Mouse (Mus musculus) liver, embryonic 14.5 days (tissue): Measurements from ENCODE around the gene Cyth1. TPM values are rescaled to one million over a fixed set of nuclear protein-coding genes. Genes with fewer than 3 reads are reported as not detected.

ENCODE experiments used
- ATAC-seq: fragments of 200-750 bp; cut with Nextera tagmentation; 2 replicates; pipeline ENCODE4 v1.8.0; 2017; ENCODE audit warnings: moderate number of reproducible peaks, mild to moderate bottlenecking, moderate library complexity; ENCODE audit not compliant: insufficient read depth
- DNase-seq, 3 experiments: peaks; one replicate each; pipeline ENCODE4 v3.0.0-alpha.2; 2012 to 2013; ENCODE audit warnings: low read depth in 3 of 3, low spot score in 3 of 3
- H3K27ac ChIP-seq: fragments of 300-500 bp; sonication (generic); 2 replicates; pipeline ENCODE4 v1.5.1; 2014; ENCODE audit warnings: moderate library complexity, mild to moderate bottlenecking, control low read depth, inconsistent platforms
- H3K27me3 ChIP-seq: fragments of 300-500 bp; sonication (generic); 2 replicates; pipeline ENCODE4 v1.6.1; 2014; ENCODE audit warnings: mild to moderate bottlenecking, low read length, moderate library complexity; ENCODE audit not compliant: control insufficient read depth, insufficient read depth
- H3K36me3 ChIP-seq: fragments of 300-500 bp; sonication (generic); replicated peaks from 2 replicates; pipeline ENCODE4 v1.6.1; 2014; ENCODE audit warnings: low read depth; ENCODE audit not compliant: control insufficient read depth, insufficient read depth
- H3K4me1 ChIP-seq, 2 experiments: fragments of 200-500 bp in 1 of 2; fragments of 300-500 bp in 1 of 2; sonication (generic) in 1 of 2; replicated peaks; 2 replicates each; pipeline ENCODE4 v1.6.1; 2012 to 2014; ENCODE audit warnings: antibody characterized with exemption in 1 of 2, inconsistent platforms in 1 of 2, low read length in 1 of 2; ENCODE audit not compliant: control insufficient read depth in 2 of 2, insufficient read depth in 2 of 2
- H3K4me2 ChIP-seq: fragments of 300-500 bp; sonication (generic); 2 replicates; pipeline ENCODE4 v1.6.1; 2014; ENCODE audit warnings: low read depth, mild to moderate bottlenecking, control low read depth, moderate library complexity
- H3K4me3 ChIP-seq, 2 experiments: fragments of 200-500 bp in 1 of 2; fragments of 300-500 bp in 1 of 2; sonication (generic) in 1 of 2; 2 replicates each; pipeline ENCODE4 v1.5.1; 2012 to 2014; ENCODE audit warnings: low read depth in 2 of 2, low read length in 2 of 2, mild to moderate bottlenecking in 2 of 2, control low read depth in 1 of 2, inconsistent platforms in 1 of 2, moderate library complexity in 1 of 2; ENCODE audit not compliant: insufficient read depth in 1 of 2
- H3K9ac ChIP-seq: fragments of 300-500 bp; sonication (generic); replicated peaks from 2 replicates; pipeline ENCODE4 v1.6.1; 2014; ENCODE audit warnings: mild to moderate bottlenecking, control low read depth, moderate library complexity
- H3K9me3 ChIP-seq: fragments of 300-500 bp; sonication (generic); 2 replicates; pipeline ENCODE4 v1.6.1; 2016; ENCODE audit warnings: low read length, mixed read lengths; ENCODE audit not compliant: control insufficient read depth
- CTCF ChIP-seq: IDR thresholded peaks from 2 replicates; pipeline ENCODE4 v1.5.1; 2016; ENCODE audit warnings: antibody characterized with exemption, low read depth, control low read depth
- EP300 ChIP-seq: IDR thresholded peaks from 2 replicates; pipeline ENCODE4 v1.6.1; 2016; ENCODE audit warnings: antibody characterized with exemption, low read depth
- WGBS: fragments of 180-500 bp; shearing (Covaris S2); extraction: QIAGEN DNeasy Blood & Tissue Kit; methylation state at CpG from one replicate; pipeline ENCODE4 v1.1.7; 2014; ENCODE audit not compliant: insufficient replicate concordance; 5-methylcytosine and 5-hydroxymethylcytosine counted together
- polyA plus RNA-seq, 2 experiments: library from polyadenylated mRNA; depleted of rRNA in 1 of 2; stranded (reverse) in 1 of 2; unstranded in 1 of 2; fragments of >200 nt; fragmentation: Nextera tagmentation in 1 of 2; extraction: Ambion mirVana in 1 of 2; gene quantifications; 2 replicates each; pipeline versions ENCODE4 v1.2.1 to v1.2.3; 2012 to 2014

The Cyth1 gene
- polyA plus RNA-seq, 2 experiments = 1.9 to 2.7 TPM

DNA sequence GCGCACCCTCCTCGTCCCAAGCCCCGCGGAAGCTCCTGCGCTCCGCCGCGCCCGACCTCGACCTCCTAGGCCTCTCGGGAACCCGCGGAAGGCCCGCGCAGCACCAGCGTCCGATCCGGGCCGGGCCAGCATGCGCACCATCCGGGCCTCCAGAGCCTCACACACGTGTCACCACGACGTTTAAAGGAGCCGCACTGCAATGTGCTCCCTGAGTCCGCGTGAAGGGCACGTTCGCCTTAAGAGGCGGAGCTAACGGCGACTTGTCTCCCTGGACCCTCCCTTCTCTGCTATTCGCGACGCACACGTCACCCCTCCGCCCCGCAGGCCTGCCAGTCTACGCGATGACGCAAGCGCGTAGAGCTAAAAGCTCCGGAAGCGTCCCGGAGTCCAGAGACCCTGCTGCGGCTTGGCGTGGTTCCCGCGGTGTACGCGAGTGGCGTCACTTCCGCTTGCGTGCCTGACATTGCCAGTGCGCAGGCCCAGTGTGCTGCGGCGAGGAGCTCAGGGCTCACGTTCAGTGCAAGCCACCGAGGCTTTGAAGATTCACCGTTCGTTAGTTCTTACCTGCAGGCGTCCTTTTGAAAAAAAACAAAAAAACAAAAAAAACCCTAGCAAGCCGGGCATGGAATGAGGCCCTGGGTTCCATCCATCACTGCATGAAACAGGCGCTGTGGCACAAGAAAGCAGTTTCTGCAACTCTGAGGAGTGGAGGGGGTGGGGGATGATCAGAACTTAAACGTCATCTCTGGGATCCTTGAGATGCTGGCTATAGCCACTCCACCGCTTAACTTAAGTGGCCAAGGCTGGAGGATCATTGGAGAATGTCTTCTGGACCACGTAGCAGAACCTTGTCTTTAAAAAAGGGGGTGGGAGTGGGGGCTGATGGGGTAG lies 41.9 kb upstream of the Cyth1 start, which contains the start of gene Usp36:
Usp36 (minus strand) TSS at position 246 of the 891 bp plus-strand sequence.
- Histone ChIP-seq H3K9me3 (no peaks in the 10 kb centered on the region), H3K4me2 (peak within 1 kb of the TSS; percentile 95), H3K27me3 (no peaks in the 10 kb centered on the region), H3K9ac (peak within 1 kb of the TSS; percentile 77), H3K36me3 (peaks cover 8% of the 10 kb centered on the region; the same call in 1 of the 2 replicates), H3K4me1 (peaks cover 7 to 12% of the 10 kb centered on the region in 2 experiments), H3K27ac (peak within 1 kb of the TSS; percentile 6; the same call in 1 of the 2 replicates), H3K4me3 (peak within 1 kb of the TSS; percentile 66 to 85)
- DNase-seq (peak; percentile 99), ATAC-seq (peak; percentile 98)
- 1% methylated on average over 68 of the region's 68 CpGs for WGBS
- no peak for TF ChIP-seq EP300
- TF ChIP-seq CTCF = no peak

DNA sequence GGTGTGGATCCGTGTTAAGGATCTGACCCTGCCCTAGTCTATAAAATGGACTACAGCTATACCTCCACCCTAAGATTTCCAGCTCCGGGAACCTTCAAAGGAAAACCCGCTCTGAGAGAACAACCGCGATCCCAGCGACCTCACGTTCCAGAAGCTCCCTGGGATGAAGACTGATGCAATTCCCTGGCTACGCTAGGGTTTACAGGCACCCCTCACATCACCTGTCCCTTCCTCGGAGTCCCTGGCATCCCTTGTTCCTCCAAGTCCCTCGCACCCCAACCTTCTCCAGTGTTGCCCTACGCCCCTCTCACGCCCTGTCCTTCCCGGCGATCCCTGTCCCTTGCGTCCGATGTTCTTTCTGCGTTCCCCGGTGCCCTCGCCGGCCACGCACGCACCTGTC lies 41.2 kb upstream of the Cyth1 start:
- H3K9me3 ChIP-seq = no peaks in the 10 kb centered on the region
- H3K27me3 ChIP-seq = no peaks in the 10 kb centered on the region
- peaks cover 7 to 12% of the 10 kb centered on the region in 2 experiments for H3K4me1 ChIP-seq
- peak overlapping the region; percentile 95 for H3K4me2 ChIP-seq
- peak overlapping the region; percentile 66 to 85 for H3K4me3 ChIP-seq
- DNase-seq (no peak), ATAC-seq (peak; percentile 4; the same call in 1 of the 2 replicates)
- H3K9ac ChIP-seq = peak overlapping the region; percentile 77
- H3K36me3 ChIP-seq = peaks cover 13% of the 10 kb centered on the region; the same call in 1 of the 2 replicates
- no peak for TF ChIP-seq EP300
- TF ChIP-seq CTCF = no peak
- peak overlapping the region; percentile 6; the same call in 1 of the 2 replicates for H3K27ac ChIP-seq
- WGBS = under 1% methylated on average over 22 of the region's 22 CpGs

DNA sequence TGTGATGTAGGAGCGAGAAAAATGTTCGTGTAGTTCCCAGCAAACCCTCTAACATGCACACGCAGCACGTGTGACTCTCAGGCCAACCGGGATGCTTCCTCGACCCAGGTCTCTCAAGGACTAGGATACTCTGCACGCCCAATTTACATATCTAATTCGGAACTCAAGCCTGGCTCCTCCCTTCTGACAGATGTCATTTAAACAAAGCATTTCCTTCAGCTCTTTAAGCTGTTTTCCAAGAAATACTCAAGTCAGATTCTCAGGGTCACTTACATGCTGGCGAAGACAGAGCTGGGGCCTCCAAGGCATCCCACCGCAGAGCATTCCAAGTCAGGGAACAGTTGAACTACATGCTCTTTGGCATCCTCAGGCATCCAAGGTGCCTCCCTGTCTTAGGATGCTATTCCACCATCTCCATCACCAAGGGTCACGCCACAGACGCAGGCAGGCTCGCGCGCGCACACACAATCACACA lies 40.7 kb upstream of the Cyth1 start:
- WGBS = under 1% methylated on average over 16 of the region's 16 CpGs

DNA sequence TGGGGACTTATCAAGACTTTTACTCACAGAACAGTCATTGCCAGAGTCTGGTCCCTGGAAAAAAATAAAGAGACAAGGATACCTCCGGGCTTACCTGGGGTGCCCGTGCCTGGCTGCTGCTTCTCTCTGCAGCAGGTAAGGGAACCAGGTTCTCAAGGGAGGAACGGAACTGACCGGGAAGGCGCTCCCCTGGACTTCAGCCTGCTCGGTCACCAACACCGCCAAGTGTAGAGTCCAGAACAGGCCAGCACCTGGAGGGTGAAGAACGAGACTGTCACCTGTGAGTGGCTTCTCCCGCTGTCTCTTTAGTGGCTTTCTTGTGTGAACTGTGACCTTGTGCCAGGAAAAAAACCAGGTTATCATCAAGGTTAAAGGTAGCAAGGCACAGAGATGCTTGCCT lies 39.2 kb upstream of the Cyth1 start:
- Histone ChIP-seq H3K4me2 (no peak overlapping the region), H3K36me3 (peaks cover 22% of the 10 kb centered on the region), H3K27me3 (no peaks in the 10 kb centered on the region), H3K4me1 (peaks cover 7 to 12% of the 10 kb centered on the region in 2 experiments), H3K27ac (no peak overlapping the region), H3K4me3 (no peak overlapping the region), H3K9me3 (no peaks in the 10 kb centered on the region), H3K9ac (no peak overlapping the region)
- no peak for ATAC-seq
- 83% methylated on average over 9 of the region's 9 CpGs for WGBS
- DNase-seq = no peak
- no peak for TF ChIP-seq EP300
- no peak for TF ChIP-seq CTCF

More for the DNA sequence above, 40.7 kb upstream of the Cyth1 start:
- peak in 2 of 3 experiments; percentile 26 to 49 for DNase-seq
- H3K27me3 ChIP-seq = no peaks in the 10 kb centered on the region
- peak overlapping the region; percentile 95 for H3K4me2 ChIP-seq
- H3K9ac ChIP-seq = peak overlapping the region; percentile 77
- ATAC-seq = no peak
- TF ChIP-seq EP300 (no peak), CTCF (no peak)
- H3K4me3 ChIP-seq = peak overlapping the region; percentile 66 to 85
- no peaks in the 10 kb centered on the region for H3K9me3 ChIP-seq
- no peak overlapping the region for H3K27ac ChIP-seq
- peaks cover 13% of the 10 kb centered on the region; the same call in 1 of the 2 replicates for H3K36me3 ChIP-seq
- H3K4me1 ChIP-seq = peaks cover 7 to 12% of the 10 kb centered on the region in 2 experiments

DNA sequence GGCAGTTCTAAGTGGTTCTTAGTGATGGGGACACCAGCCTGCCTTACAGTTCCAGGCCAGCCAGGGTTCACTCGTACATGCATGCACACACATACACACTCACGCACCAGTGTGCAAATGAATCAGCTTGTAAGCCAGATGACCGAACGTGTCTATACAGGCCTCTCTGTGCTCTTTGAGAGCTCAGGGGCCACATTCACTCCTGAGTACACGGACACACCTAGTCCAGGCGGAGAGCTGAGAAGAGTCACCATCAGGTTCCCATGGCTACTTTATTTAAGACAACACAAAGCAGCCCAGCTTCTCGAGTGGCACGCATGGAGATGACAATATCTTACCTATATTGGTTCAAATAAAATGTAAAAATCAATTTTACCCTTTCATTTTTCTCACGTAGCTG lies 38.0 kb upstream of the Cyth1 start:
- H3K36me3 ChIP-seq = peaks cover 24% of the 10 kb centered on the region
- TF ChIP-seq EP300 = no peak
- no peak for TF ChIP-seq CTCF
- H3K27ac ChIP-seq = no peak overlapping the region
- H3K4me2 ChIP-seq = no peak overlapping the region
- H3K9me3 ChIP-seq = no peaks in the 10 kb centered on the region
- WGBS = 80% methylated on average over 9 of the region's 9 CpGs
- no peaks in the 10 kb centered on the region for H3K27me3 ChIP-seq
- no peak overlapping the region for H3K4me3 ChIP-seq
- DNase-seq = no peak
- ATAC-seq = no peak
- peaks cover 7 to 12% of the 10 kb centered on the region in 2 experiments for H3K4me1 ChIP-seq
- no peak overlapping the region for H3K9ac ChIP-seq
